Mouse (Mus musculus) gastrocnemius, adult 8-10 months (tissue): ENCODE results near the gene Idua. TPM values are rescaled to one million over a fixed set of nuclear protein-coding genes. Genes with fewer than 3 reads are reported as not detected.
"Not testable (repeated sequence)": the region's sequence is repeated elsewhere in the genome, so short reads cannot be mapped to it uniquely, and the experiment has no call there.

Source experiments
- DNase-seq, 2 experiments: peaks; one replicate each; pipeline ENCODE4 v3.0.0; 2022; ENCODE audit warnings: low spot score in 2 of 2
- total RNA-seq, 4 experiments: library from RNA; stranded (reverse); gene quantifications; 2 replicates each; pipeline ENCODE4 v1.2.4; 2022

Idua gene
- total RNA-seq: 1 to 10 TPM; 8.3 to 9.8 (median 9.2) TPM

GRCm38 (mm10) chr5:108659698-108660631 is at the start of gene Idua:
Gene Idua, plus strand, starts transcription at chr5:108660331.
- DNase-seq: no peak

DNA sequence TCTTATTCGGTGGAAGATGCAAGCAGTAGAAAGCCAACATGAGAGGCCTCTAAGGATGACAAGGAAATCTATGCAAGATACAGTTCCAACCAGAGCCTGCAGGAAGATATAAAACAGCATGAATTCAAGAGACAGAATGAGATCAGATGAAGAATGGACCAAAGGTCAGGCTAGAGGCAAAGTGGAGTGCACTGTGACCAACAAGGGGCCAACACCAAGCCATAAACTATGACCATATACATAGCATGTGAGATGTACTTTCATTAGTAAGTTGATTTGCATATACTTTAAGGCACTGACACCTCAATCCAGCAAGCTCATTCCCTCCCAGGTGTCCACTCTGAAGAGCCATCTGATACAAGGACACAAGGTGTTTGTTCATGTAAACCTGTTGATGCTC is 49.7 kb upstream of the Idua start:
- no peak for DNase-seq

GRCm38 (mm10) chr5:108621870-108622269 is 38.3 kb upstream of the Idua start:
- DNase-seq: no peak

- DNase-seq: no peak
Observed at GRCm38 (mm10) chr5:108626050-108626660, 34.0 kb upstream of the Idua start.

- DNase-seq: no peak
Observed at GRCm38 (mm10) chr5:108628891-108629633, 31.1 kb upstream of the Idua start.

- DNase-seq: peak; percentile 82 to 84
Observed at GRCm38 (mm10) chr5:108629634-108630483, 30.3 kb upstream of the Idua start, which contains the start of the genes Gak and Tmem175. Gene Gak, minus strand, starts transcription at chr5:108629755. Gene Tmem175, plus strand, starts transcription at chr5:108629770.

DNA sequence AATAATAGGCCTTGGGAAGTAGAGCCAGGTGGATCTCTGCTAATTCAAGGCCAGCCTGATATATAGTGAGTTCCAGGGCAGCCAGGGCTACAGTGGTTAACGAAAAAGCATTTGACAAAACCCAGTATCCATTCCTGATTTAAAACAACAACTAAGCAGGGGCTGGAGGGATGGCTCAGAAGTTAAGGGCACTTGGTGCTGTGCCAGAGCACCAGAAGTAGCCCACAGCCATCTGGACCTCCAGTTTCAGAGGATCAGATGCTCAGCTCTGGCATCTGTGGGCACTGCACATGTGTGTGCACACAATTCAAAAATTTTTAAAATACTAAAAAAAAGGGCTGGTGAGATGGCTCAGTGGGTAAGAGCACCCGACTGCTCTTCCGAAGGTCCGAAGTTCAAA is 26.5 kb upstream of the Idua start:
- DNase-seq: no peak

DNA sequence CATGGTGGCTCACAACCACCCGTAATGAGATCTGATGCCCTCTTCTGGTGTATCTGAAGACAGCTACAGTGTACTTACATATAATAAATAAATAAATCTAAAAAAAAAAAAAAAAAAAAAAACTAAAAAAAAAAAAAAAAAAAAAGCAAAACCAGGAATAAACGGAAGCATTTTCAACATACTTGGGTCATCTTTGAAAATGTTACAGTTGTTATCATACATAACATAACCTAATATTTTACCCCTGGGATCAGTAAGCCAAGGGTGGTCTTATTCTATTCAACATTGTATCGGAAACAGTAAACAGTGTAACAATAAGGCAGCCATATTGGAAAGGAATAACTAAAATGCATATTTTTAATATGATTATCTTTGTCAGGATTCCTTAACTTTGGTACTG is 26.0 kb upstream of the Idua start:
- not testable (repeated sequence) for DNase-seq

DNA sequence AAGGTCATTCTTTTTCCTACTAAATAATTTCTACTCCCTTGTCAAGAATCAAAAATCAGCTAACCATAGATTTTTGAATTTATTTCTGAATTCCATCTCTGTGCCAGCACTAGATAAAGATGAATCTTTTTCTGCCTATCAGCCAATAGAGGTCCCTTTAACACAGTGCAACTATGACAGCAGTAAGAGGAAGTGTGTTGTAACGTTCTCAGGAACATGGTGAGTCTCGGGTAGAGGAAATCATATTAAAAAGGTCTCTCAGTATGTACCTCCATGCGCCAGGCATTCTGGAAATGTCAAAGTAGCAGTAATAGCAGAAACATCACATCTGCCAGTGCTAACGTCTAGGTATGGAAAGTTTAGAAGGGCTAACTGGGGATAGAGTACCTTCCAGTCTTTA is 24.0 kb upstream of the Idua start:
- DNase-seq: no peak

DNA sequence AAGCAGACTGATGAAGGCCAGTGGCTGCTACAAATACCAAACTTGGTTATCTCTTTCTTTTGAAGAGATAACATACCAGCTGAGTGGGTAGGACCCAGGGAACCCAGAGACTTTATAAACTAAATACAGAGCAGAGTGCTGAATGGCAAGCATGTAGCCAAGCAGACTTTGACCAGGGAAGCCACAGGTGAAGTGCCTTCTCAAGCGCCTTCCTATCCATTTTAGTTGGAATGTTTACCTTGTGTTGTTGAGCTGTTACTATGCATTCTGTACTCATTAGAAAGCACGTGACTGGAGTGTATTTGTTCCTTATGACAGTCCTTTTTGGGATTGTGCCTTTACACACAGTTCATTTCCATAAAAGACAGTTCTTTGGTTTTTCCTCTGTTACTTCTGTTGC is 16.5 kb upstream of the Idua start:
- no peak for DNase-seq

- DNase-seq: no peak
Observed at GRCm38 (mm10) chr5:108645651-108646342, 14.3 kb upstream of the Idua start.

DNA sequence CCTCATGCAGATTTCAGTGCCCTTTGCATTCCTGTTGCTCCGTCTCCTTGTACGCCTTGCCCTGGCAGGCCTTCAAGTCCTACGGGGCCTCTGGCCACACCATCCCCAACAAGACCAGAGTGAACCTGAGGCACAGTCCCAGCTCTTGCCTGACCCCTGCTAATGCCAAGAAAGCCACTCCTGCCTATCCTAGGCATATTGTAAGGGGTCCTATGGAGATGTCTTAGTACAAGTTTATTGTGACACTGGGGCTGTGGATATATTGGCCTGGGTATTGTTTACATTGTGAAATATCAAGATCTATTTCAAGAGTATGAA is 13.8 kb upstream of the Idua start:
- DNase-seq: no peak

GRCm38 (mm10) chr5:108647311-108647710 is 12.8 kb upstream of the Idua start:
- no peak for DNase-seq

GRCm38 (mm10) chr5:108647820-108648465 is 12.2 kb upstream of the Idua start:
- DNase-seq: no peak

GRCm38 (mm10) chr5:108648937-108649576 is 11.1 kb upstream of the Idua start:
- DNase-seq: no peak

- no peak for DNase-seq
Observed at GRCm38 (mm10) chr5:108650341-108650740, 9.8 kb upstream of the Idua start.

DNA sequence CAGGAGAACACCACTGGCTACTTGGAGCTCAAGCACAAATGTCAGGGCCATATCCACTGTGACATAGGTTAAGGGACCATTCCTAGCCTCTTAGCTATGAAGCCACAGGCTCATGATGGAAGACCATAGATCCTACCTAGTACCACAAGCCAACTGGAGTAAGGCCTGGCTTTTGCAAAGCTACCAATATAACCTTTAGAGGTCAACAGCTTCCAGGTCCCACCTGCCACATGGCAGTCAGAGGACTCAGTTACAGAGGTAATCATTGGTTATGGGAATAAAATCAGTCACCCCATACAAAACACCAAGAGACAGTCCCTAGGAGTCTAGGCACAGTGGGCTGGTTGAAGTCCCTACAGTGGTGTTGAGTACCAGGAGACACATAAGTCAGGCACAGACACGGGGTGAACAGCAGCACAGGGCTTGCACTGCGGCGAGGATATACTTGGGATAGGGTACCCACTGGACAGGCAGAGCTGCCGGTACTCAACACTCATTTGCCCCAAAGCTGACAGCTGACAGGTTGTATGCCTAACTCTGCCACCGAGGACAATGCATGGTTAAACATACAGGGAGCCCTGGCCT is 8.9 kb upstream of the Idua start:
- DNase-seq: no peak

- peak; percentile 27 to 31 for DNase-seq
Observed at GRCm38 (mm10) chr5:108651823-108652222, 8.3 kb upstream of the Idua start.

- no peak for DNase-seq
Observed at GRCm38 (mm10) chr5:108653341-108653740, 6.8 kb upstream of the Idua start.
